Mouse (Mus musculus) embryonic facial prominence, embryonic 13.5 days (tissue): ENCODE data around the gene Gtpbp10. TPM values are rescaled to one million over a fixed set of nuclear protein-coding genes. Genes with fewer than 3 reads are reported as not detected.

Experiments used
- ATAC-seq: fragments of 200-750 bp; cut with Nextera tagmentation; 2 replicates; pipeline ENCODE4 v1.8.0; 2017; ENCODE audit warnings: low read depth; ENCODE audit not compliant: insufficient number of reproducible peaks, insufficient read depth, low FRiP score, low TSS enrichment
- H3K27ac ChIP-seq: fragments of 300-500 bp; sonication (generic); 2 replicates; pipeline ENCODE4 v1.5.1; 2015; ENCODE audit warnings: moderate library complexity, mild to moderate bottlenecking, inconsistent platforms
- H3K27me3 ChIP-seq: fragments of 300-500 bp; sonication (generic); 2 replicates; pipeline ENCODE4 v1.6.1; 2015; ENCODE audit warnings: mild to moderate bottlenecking, inconsistent platforms
- H3K36me3 ChIP-seq: fragments of 300-500 bp; sonication (generic); 2 replicates; pipeline ENCODE4 v1.6.1; 2015; ENCODE audit warnings: mild to moderate bottlenecking, inconsistent platforms
- H3K4me1 ChIP-seq: fragments of 300-500 bp; sonication (generic); 2 replicates; pipeline ENCODE4 v1.6.1; 2015; ENCODE audit warnings: inconsistent platforms
- H3K4me2 ChIP-seq: fragments of 300-500 bp; sonication (generic); 2 replicates; pipeline ENCODE4 v1.6.1; 2015; ENCODE audit warnings: moderate library complexity, mild to moderate bottlenecking, inconsistent platforms
- H3K4me3 ChIP-seq: fragments of 300-500 bp; sonication (generic); 2 replicates; pipeline ENCODE4 v1.5.1; 2015; ENCODE audit warnings: mild to moderate bottlenecking, inconsistent platforms
- H3K9ac ChIP-seq: fragments of 300-500 bp; sonication (generic); 2 replicates; pipeline ENCODE4 v1.6.1; 2015; ENCODE audit warnings: mild to moderate bottlenecking, inconsistent platforms
- H3K9me3 ChIP-seq: fragments of 300-500 bp; sonication (generic); 2 replicates; pipeline ENCODE4 v1.6.1; 2016; ENCODE audit warnings: inconsistent platforms
- WGBS: fragments of 180-500 bp; shearing (Covaris S2); methylation state at CpG from one replicate; pipeline ENCODE4 v1.1.7; 2015; ENCODE audit warnings: mixed read lengths; 5-methylcytosine and 5-hydroxymethylcytosine counted together
- polyA plus RNA-seq: library from polyadenylated mRNA; unstranded; fragments of >200 nt; fragmentation: Nextera tagmentation; extraction: Ambion mirVana; gene quantifications from 2 replicates; pipeline ENCODE4 v1.2.1, GENCODE M21; 2015

Gene Gtpbp10
- polyA plus RNA-seq, 1 experiment from 2014 or later = 25.0 TPM

- no peaks in the 10 kb centered on the region; the same call in 1 of the 2 replicates for H3K27me3 ChIP-seq
- H3K9ac ChIP-seq = no peak overlapping the region
- H3K4me1 ChIP-seq = no peaks in the 10 kb centered on the region
- H3K4me3 ChIP-seq = no peak overlapping the region
- H3K36me3 ChIP-seq = no peaks in the 10 kb centered on the region
- H3K4me2 ChIP-seq = no peak overlapping the region
- ATAC-seq = no peak
- WGBS = 40% methylated on average over 16 of the region's 16 CpGs
- no peak overlapping the region for H3K27ac ChIP-seq
- H3K9me3 ChIP-seq = no peaks in the 10 kb centered on the region
Observed at GRCm38 (mm10) chr5:5494269-5495005, 64.9 kb downstream of the Gtpbp10 start.

DNA sequence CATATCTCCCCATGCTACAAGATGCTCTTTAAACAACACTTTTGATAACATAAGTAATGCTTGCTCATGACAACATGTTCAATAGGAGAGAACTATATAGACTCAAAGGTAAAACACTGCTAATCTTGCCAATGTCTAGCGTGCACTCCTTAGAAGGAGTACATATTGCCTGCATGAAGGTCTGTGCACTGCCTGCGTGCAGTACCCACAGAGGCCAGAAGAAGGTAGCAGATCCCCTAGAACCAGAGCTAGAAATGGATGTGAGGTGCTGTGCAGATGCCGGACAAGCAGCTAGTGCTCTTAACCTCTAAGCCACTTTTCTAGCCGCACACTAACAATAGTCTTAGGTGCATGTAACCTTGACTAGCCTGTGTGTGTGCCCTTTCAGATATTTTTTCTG lies 67.2 kb downstream of the Gtpbp10 start:
- no peak overlapping the region for H3K27ac ChIP-seq

More for the DNA sequence above, 67.2 kb downstream of the Gtpbp10 start:
- no peak for ATAC-seq
- H3K9ac ChIP-seq = no peak overlapping the region
- no peaks in the 10 kb centered on the region for H3K36me3 ChIP-seq
- 92% methylated on average over 4 of the region's 4 CpGs for WGBS
- no peaks in the 10 kb centered on the region; the same call in 1 of the 2 replicates for H3K27me3 ChIP-seq
- H3K4me2 ChIP-seq = no peak overlapping the region
- no peaks in the 10 kb centered on the region for H3K9me3 ChIP-seq
- H3K4me3 ChIP-seq = no peak overlapping the region
- no peaks in the 10 kb centered on the region for H3K4me1 ChIP-seq

Other genes starting within 250 kb of the Gtpbp10 start
- gene Cdk14, start 139.2 kb downstream of the Gtpbp10 start, polyA plus RNA-seq = 24.5 and 31.5 TPM in 2 replicates
- gene 1700015F17Rik, start 80.4 kb downstream of the Gtpbp10 start, polyA plus RNA-seq = not detected in 2 replicates
- gene Cldn12, start 44.6 kb downstream of the Gtpbp10 start, polyA plus RNA-seq = 19.7 and 21.4 TPM in 2 replicates
- 6.6 and 6.8 TPM in 2 replicates for gene Gm8773, start 14.3 kb upstream of the Gtpbp10 start, polyA plus RNA-seq
- 2.4 and 2.9 TPM in 2 replicates for gene Cfap69, start 104.7 kb upstream of the Gtpbp10 start, polyA plus RNA-seq
- 7.8 and 7.9 TPM in 2 replicates for gene Steap2, start 135.0 kb upstream of the Gtpbp10 start, polyA plus RNA-seq
- gene Steap1, start 189.8 kb upstream of the Gtpbp10 start, polyA plus RNA-seq = 3.3 and 4.1 TPM in 2 replicates